Comparison of ENCODE assay signal across 26 mouse cellular contexts in genomic region chr4:153872346-153872745, GRCm38 (mm10).
"Had no signal": no experiment of that assay in that cellular context is flagged by ENCODE, and none has a peak within 500 bp of the region (broad histone marks: within the 10 kb centered on the region; RNA-seq: fewer than 3 reads in every experiment).

No protein-coding gene starts in this region.

- H3K27ac ChIP-seq: heart, embryonic 10.5 days; hindbrain, embryonic 10.5 days; hindbrain, embryonic 12.5 days; hindbrain, embryonic 14.5 days; kidney, embryonic 15.5 days; kidney, postnatal 0 days; layer of hippocampus, adult 2 months; left cerebral cortex, adult 2 months; limb, embryonic 10.5 days; limb, embryonic 12.5 days; liver, embryonic 13.5 days; liver, embryonic 15.5 days had no signal

- H3K9ac ChIP-seq: heart, embryonic 12.5 days; hindbrain, embryonic 12.5 days; hindbrain, embryonic 14.5 days; kidney, embryonic 15.5 days; limb, embryonic 12.5 days; liver, embryonic 13.5 days; liver, embryonic 15.5 days; liver, postnatal 0 days had no signal

- H3K4me1 ChIP-seq: heart, embryonic 10.5 days; heart, embryonic 12.5 days; hindbrain, embryonic 10.5 days; hindbrain, embryonic 12.5 days; kidney, embryonic 15.5 days; limb, embryonic 10.5 days; limb, embryonic 12.5 days; liver, embryonic 13.5 days; liver, embryonic 15.5 days had no signal

- DNase-seq: gastrocnemius, postnatal 14 days; heart, postnatal 10 days; heart, postnatal 4 days; kidney, adult 11 months; kidney, adult 2 months; kidney, adult 9 months; kidney, postnatal 14 days; kidney, postnatal 36 days; liver; liver, embryonic 13.5 days; liver, postnatal 0 days had no signal

- H3K27me3 ChIP-seq: hindbrain, embryonic 12.5 days; kidney, embryonic 15.5 days; limb, embryonic 12.5 days; liver, embryonic 13.5 days; liver, embryonic 15.5 days had no signal

- H3K4me2 ChIP-seq: heart, embryonic 12.5 days; hindbrain, embryonic 12.5 days; hindbrain, embryonic 14.5 days; kidney, embryonic 15.5 days; limb, embryonic 12.5 days; liver, embryonic 11.5 days; liver, embryonic 13.5 days; liver, embryonic 15.5 days had no signal

- H3K4me3 ChIP-seq: heart, embryonic 10.5 days; heart, embryonic 12.5 days; hindbrain, embryonic 10.5 days; hindbrain, embryonic 12.5 days; kidney, embryonic 15.5 days; layer of hippocampus, adult 2 months; left cerebral cortex, adult 2 months; limb, embryonic 10.5 days; limb, embryonic 12.5 days; liver, embryonic 13.5 days; liver, embryonic 15.5 days had no signal

- H3K36me3 ChIP-seq: heart, embryonic 10.5 days; heart, embryonic 12.5 days; hindbrain, embryonic 10.5 days; hindbrain, embryonic 12.5 days; kidney, embryonic 15.5 days; limb, embryonic 10.5 days; limb, embryonic 12.5 days; liver, embryonic 13.5 days; liver, embryonic 15.5 days had no signal

- ATAC-seq: hindbrain, embryonic 16.5 days; intestine, embryonic 16.5 days; liver, postnatal 0 days had no signal

- H3K9me3 ChIP-seq: kidney, embryonic 15.5 days; limb, embryonic 10.5 days; liver, embryonic 15.5 days had no signal
